Mouse (Mus musculus) ES-E14 (cell line): Measurements from ENCODE around the gene Clic4. TPM values are rescaled to one million over a fixed set of nuclear protein-coding genes. Genes with fewer than 3 reads are reported as not detected.

Source experiments
- DNase-seq: peaks from one replicate; pipeline ENCODE4 v3.0.0-alpha.2; 2013; ENCODE audit warnings: low read depth, low spot score
- H3K27ac ChIP-seq: 2 replicates; pipeline ENCODE4 v1.5.1; 2012; ENCODE audit warnings: low read depth, mild to moderate bottlenecking, low read length, moderate library complexity, mixed read lengths; ENCODE audit not compliant: poor library complexity, insufficient read depth, severe bottlenecking
- H3K36me3 ChIP-seq: 2 replicates; pipeline ENCODE4 v1.6.1; 2012; ENCODE audit warnings: mild to moderate bottlenecking, low read length, moderate library complexity, mixed read lengths; ENCODE audit not compliant: control insufficient read depth, poor library complexity, insufficient read depth, severe bottlenecking
- H3K4me1 ChIP-seq, 2 experiments: fragments of 150-350 bp in 1 of 2; sonication (generic) in 1 of 2; 2 replicates each; pipeline ENCODE4 v1.6.1; 2012; ENCODE audit warnings: low read length in 2 of 2, mild to moderate bottlenecking in 1 of 2, mixed read lengths in 1 of 2; ENCODE audit not compliant: control insufficient read depth in 2 of 2, insufficient read depth in 2 of 2, poor library complexity in 1 of 2
- H3K4me3 ChIP-seq, 2 experiments: fragments of 150-350 bp in 1 of 2; sonication (generic) in 1 of 2; 2 replicates each; pipeline ENCODE4 v1.5.1; 2012; ENCODE audit warnings: low read length in 2 of 2, low read depth in 1 of 2, mild to moderate bottlenecking in 1 of 2, mixed read lengths in 1 of 2; ENCODE audit not compliant: insufficient read depth in 1 of 2, poor library complexity in 1 of 2, severe bottlenecking in 1 of 2
- H3K9ac ChIP-seq: 2 replicates; pipeline ENCODE4 v1.6.1; 2012; ENCODE audit warnings: low read depth, mild to moderate bottlenecking, low read length, mixed read lengths; ENCODE audit not compliant: poor library complexity, insufficient read depth, severe bottlenecking
- H3K9me3 ChIP-seq: fragments of 150-350 bp; sonication (generic); 2 replicates; pipeline ENCODE4 v1.6.1; 2012; ENCODE audit warnings: low read depth, mild to moderate bottlenecking, low read length; ENCODE audit not compliant: control insufficient read depth, insufficient read depth
- CHD2 ChIP-seq: IDR thresholded peaks from 2 replicates; pipeline ENCODE4 v1.6.1; 2014; ENCODE audit warnings: mild to moderate bottlenecking, low read depth, low read length, inconsistent platforms
- HCFC1 ChIP-seq: IDR thresholded peaks from 2 replicates; pipeline ENCODE4 v1.6.1; 2012; ENCODE audit warnings: low read length, inconsistent platforms, borderline replicate concordance; ENCODE audit not compliant: insufficient read depth
- MAFK ChIP-seq: IDR thresholded peaks from 2 replicates; pipeline ENCODE4 v1.6.1; 2014; ENCODE audit warnings: mild to moderate bottlenecking, low read depth, low read length, inconsistent platforms; ENCODE audit not compliant: insufficient read depth
- ZC3H11A ChIP-seq: IDR thresholded peaks from 2 replicates; pipeline ENCODE4 v1.6.1; 2012; ENCODE audit warnings: low read depth, mild to moderate bottlenecking, inconsistent platforms, low read length, borderline replicate concordance
- ZNF384 ChIP-seq: IDR thresholded peaks from 2 replicates; pipeline ENCODE4 v1.6.1; 2012; ENCODE audit warnings: low read depth, low read length, inconsistent platforms
- in situ Hi-C, 2 experiments: fragments of 600-800 bp; cut with MboI; formaldehyde crosslinking; loops; one replicate each; pipeline ENCODE4 v1.15.1; 2025; ENCODE audit warnings: low sequenced_read_pairs in 2 of 2, inconsistent platforms in 1 of 2; ENCODE audit not compliant: unreplicated experiment in 2 of 2
- total RNA-seq: library from RNA; depleted of rRNA; stranded (reverse); fragments of 300-350 nt; gene quantifications from 2 replicates; pipeline ENCODE4 v1.2.3, GENCODE M21; 2012

The Clic4 gene
- total RNA-seq, 1 experiment: 69.3 TPM

- H3K36me3 ChIP-seq: no peaks in the 10 kb centered on the region
- no peak overlapping the region for H3K27ac ChIP-seq
- peak overlapping the region; percentile 4; the same call in 1 of the 2 replicates for H3K9ac ChIP-seq
- peaks cover 18 to 21% of the 10 kb centered on the region in 2 experiments for H3K4me1 ChIP-seq
- in situ Hi-C loops: no loop called here
- TF ChIP-seq MAFK (no peak), ZC3H11A (no peak), HCFC1 (no peak), CHD2 (no peak), ZNF384 (no peak)
- DNase-seq: no peak
- H3K9me3 ChIP-seq: no peaks in the 10 kb centered on the region
- H3K4me3 ChIP-seq: no peak overlapping the region
These were observed 26.8 kb downstream of the Clic4 start for GRCm38 (mm10) chr4:135245841-135246240.

GRCm38 (mm10) chr4:135244335-135244734 lies 28.3 kb downstream of the Clic4 start:
- peak; percentile 72 for DNase-seq
- in situ Hi-C loops: no loop called here
- Histone ChIP-seq H3K27ac (peak overlapping the region; percentile 34; the same call in 1 of the 2 replicates), H3K4me3 (no peak overlapping the region), H3K9me3 (no peaks in the 10 kb centered on the region), H3K9ac (no peak overlapping the region; the same call in 1 of the 2 replicates), H3K36me3 (no peaks in the 10 kb centered on the region; the same call in 1 of the 2 replicates), H3K4me1 (peaks cover 15% of the 10 kb centered on the region in 2 experiments)
- no peak for TF ChIP-seq ZNF384
- TF ChIP-seq HCFC1: no peak
- TF ChIP-seq ZC3H11A: no peak
- TF ChIP-seq MAFK: no peak
- TF ChIP-seq CHD2: no peak

- peaks cover 13 to 15% of the 10 kb centered on the region in 2 experiments for H3K4me1 ChIP-seq
These were observed 29.6 kb downstream of the Clic4 start for GRCm38 (mm10) chr4:135242913-135243541.

GRCm38 (mm10) chr4:135242383-135242782 lies 30.2 kb downstream of the Clic4 start:
- H3K4me1 ChIP-seq: peaks cover 10 to 13% of the 10 kb centered on the region in 2 experiments

More at GRCm38 (mm10) chr4:135242913-135243541, 29.6 kb downstream of the Clic4 start:
- H3K4me3 ChIP-seq: no peak overlapping the region
- H3K9ac ChIP-seq: no peak overlapping the region
- in situ Hi-C loops: no loop called here
- H3K36me3 ChIP-seq: peaks cover 5% of the 10 kb centered on the region; the same call in 1 of the 2 replicates
- H3K27ac ChIP-seq: no peak overlapping the region
- no peak for DNase-seq
- TF ChIP-seq ZNF384: no peak
- no peak for TF ChIP-seq CHD2
- TF ChIP-seq MAFK: no peak
- TF ChIP-seq ZC3H11A: no peak
- TF ChIP-seq HCFC1: no peak
- H3K9me3 ChIP-seq: no peaks in the 10 kb centered on the region

More at GRCm38 (mm10) chr4:135242383-135242782, 30.2 kb downstream of the Clic4 start:
- no peak overlapping the region for H3K27ac ChIP-seq
- H3K9me3 ChIP-seq: no peaks in the 10 kb centered on the region
- no peak for DNase-seq
- no peak overlapping the region for H3K9ac ChIP-seq
- in situ Hi-C loops: no loop called here
- H3K36me3 ChIP-seq: peaks cover 5% of the 10 kb centered on the region; the same call in 1 of the 2 replicates
- no peak overlapping the region for H3K4me3 ChIP-seq
- TF ChIP-seq CHD2: no peak
- no peak for TF ChIP-seq ZC3H11A
- TF ChIP-seq ZNF384: no peak
- TF ChIP-seq HCFC1: no peak
- TF ChIP-seq MAFK: no peak
